Mouse (Mus musculus): ENCODE data around the gene Esr2. TPM values are rescaled to one million over a fixed set of nuclear protein-coding genes. Genes with fewer than 3 reads are reported as not detected.
"Not testable (repeated sequence)": the region's sequence is repeated elsewhere in the genome, so short reads cannot be mapped to it uniquely, and the experiment has no call there.

Gene Esr2
- 0.05 TPM in 1 of 2 replicates, not detected in the other for polyA plus RNA-seq (2015; fragmentation: Nextera tagmentation; extraction: Ambion mirVana)

- no peak for DNase-seq
- Histone ChIP-seq H3K9ac (no peak within 1 kb of the TSS), H3K27ac (no peak within 1 kb of the TSS), H3K9me3 (replicated peaks) (no peaks in the 10 kb centered on the region), H3K4me1 (replicated peaks) (peaks cover 6% of the 10 kb centered on the region; the same call in 1 of the 2 replicates), H3K4me2 (peak within 1 kb of the TSS; percentile 65), H3K27me3 (peaks cover 36% of the 10 kb centered on the region), H3K36me3 (no peaks in the 10 kb centered on the region), H3K4me3 (replicated peaks) (peak within 1 kb of the TSS; percentile 39)
- ATAC-seq (ENCODE audit: low read depth) = no peak
- WGBS (ENCODE audit: insufficient replicate concordance) = 2% methylated on average over 39 of the region's 39 CpGs
These were observed at the start of gene Esr2 for GRCm38 (mm10) chr12:76177000-76177863. TSS of gene Esr2 (minus strand) at chr12:76177259.

GRCm38 (mm10) chr12:76222104-76222503, 45.0 kb upstream of the Esr2 start:
- not testable (repeated sequence) for H3K27ac ChIP-seq
- 52% methylated on average over 2 of the region's 8 CpGs for WGBS (ENCODE audit: insufficient replicate concordance)

DNA sequence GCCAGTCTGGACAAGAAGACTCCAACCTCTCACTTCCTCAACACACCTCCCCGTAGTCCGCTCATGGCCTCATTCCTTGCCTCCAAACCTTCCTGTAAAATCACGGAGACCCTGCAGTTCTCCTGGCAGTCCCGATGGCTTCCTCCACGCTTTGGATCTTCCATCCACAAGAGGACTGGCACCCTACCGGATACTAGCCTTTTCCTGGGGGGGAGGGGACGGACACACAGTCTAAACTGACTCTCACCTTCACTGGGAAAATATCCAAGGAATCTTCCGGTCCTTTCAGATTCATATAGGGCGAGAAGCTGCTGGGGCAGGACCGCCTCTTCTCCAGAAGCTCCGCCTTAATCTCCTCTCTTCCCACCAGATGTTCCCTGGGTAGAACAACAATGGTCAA, 39.7 kb upstream of the Esr2 start:
- Histone ChIP-seq H3K9me3 (replicated peaks) (no peaks in the 10 kb centered on the region), H3K36me3 (no peaks in the 10 kb centered on the region), H3K4me3 (replicated peaks) (no peak overlapping the region), H3K27ac (no peak overlapping the region), H3K9ac (no peak overlapping the region), H3K4me2 (no peak overlapping the region), H3K4me1 (replicated peaks) (no peaks in the 10 kb centered on the region), H3K27me3 (no peaks in the 10 kb centered on the region)
- ATAC-seq (ENCODE audit: low read depth) = no peak
- WGBS (ENCODE audit: insufficient replicate concordance) = 50% methylated on average over 11 of the region's 11 CpGs
- no peak for DNase-seq

More at GRCm38 (mm10) chr12:76222104-76222503, 45.0 kb upstream of the Esr2 start:
- not testable (repeated sequence) for H3K4me3 ChIP-seq (replicated peaks); DNase-seq; H3K9ac ChIP-seq; H3K4me1 ChIP-seq (replicated peaks); ATAC-seq (ENCODE audit: low read depth); H3K4me2 ChIP-seq; H3K36me3 ChIP-seq; H3K9me3 ChIP-seq (replicated peaks); H3K27me3 ChIP-seq

DNA sequence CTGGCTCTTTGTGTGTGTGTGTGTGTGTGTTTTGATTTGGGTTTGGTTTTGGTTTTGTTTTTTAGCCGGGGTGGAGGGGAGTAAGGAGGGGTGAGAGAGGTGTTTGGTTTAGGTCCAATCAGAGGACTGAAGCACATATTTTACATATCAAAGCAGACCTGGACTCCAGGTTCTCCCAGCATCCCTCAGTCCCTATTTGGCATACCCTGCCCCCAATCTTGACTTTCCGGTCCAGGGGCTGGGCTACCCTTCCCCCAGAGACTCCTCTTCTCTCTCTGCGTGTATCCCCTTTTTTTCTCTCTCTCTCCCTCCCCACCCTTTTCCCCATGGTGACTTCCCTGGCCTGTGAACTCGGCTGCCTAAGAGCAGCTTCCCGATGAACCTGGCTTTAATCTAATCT, 38.1 kb upstream of the Esr2 start:
- Histone ChIP-seq H3K9me3 (replicated peaks) (no peaks in the 10 kb centered on the region), H3K27ac (no peak overlapping the region), H3K4me1 (replicated peaks) (no peaks in the 10 kb centered on the region), H3K27me3 (no peaks in the 10 kb centered on the region), H3K36me3 (no peaks in the 10 kb centered on the region), H3K4me3 (replicated peaks) (no peak overlapping the region), H3K9ac (no peak overlapping the region), H3K4me2 (no peak overlapping the region)
- DNase-seq (no peak), ATAC-seq (ENCODE audit: low read depth) (no peak)
- WGBS (ENCODE audit: insufficient replicate concordance) = 34% methylated on average over 5 of the region's 5 CpGs

DNA sequence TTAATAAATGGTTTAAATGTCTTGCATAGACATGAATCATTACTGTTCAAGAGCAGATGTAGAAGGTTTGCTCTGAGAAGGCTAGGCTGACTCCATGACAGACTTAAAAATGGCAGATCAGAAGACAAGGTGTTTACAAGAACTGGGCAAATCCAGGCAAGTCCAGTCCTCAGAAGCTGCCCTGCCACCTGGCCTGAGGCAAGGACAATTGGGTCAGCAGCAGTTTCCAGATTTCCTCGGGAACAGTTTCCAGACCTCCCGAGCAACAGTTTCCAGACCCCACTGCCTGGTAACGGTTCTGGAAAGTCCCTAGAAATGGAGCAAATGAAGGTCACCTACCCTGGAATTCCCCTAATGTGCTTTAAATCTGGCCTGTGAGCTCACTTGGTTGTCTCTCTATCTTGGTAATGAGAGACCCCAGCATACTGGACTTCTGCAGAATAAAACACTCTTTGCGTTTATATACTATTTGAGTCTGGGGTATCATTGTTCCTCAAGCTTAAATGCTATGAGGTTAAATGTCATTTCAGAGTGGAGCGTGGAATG, 32.4 kb upstream of the Esr2 start:
- WGBS (ENCODE audit: insufficient replicate concordance) = 76% methylated on average over 5 of the region's 5 CpGs
- no peak for ATAC-seq (ENCODE audit: low read depth)

GRCm38 (mm10) chr12:76200326-76200725, 23.3 kb upstream of the Esr2 start:
- Histone ChIP-seq H3K9me3 (replicated peaks) (no peaks in the 10 kb centered on the region), H3K27ac (no peak overlapping the region), H3K4me2 (no peak overlapping the region), H3K9ac (no peak overlapping the region), H3K4me3 (replicated peaks) (no peak overlapping the region), H3K36me3 (no peaks in the 10 kb centered on the region), H3K27me3 (peaks cover 6% of the 10 kb centered on the region), H3K4me1 (replicated peaks) (peaks cover 14% of the 10 kb centered on the region)
- WGBS (ENCODE audit: insufficient replicate concordance) = 51% methylated on average over 4 of the region's 4 CpGs
- DNase-seq (no peak), ATAC-seq (ENCODE audit: low read depth) (no peak)

More for the DNA sequence above, 32.4 kb upstream of the Esr2 start:
- no peaks in the 10 kb centered on the region for H3K27me3 ChIP-seq
- no peak overlapping the region for H3K9ac ChIP-seq
- H3K4me2 ChIP-seq = no peak overlapping the region
- no peak for DNase-seq
- no peaks in the 10 kb centered on the region for H3K9me3 ChIP-seq (replicated peaks)
- H3K36me3 ChIP-seq = no peaks in the 10 kb centered on the region
- H3K4me1 ChIP-seq (replicated peaks) = no peaks in the 10 kb centered on the region
- H3K4me3 ChIP-seq (replicated peaks) = no peak overlapping the region
- no peak overlapping the region for H3K27ac ChIP-seq

GRCm38 (mm10) chr12:76197071-76197470, 20.0 kb upstream of the Esr2 start:
- no peak overlapping the region for H3K9ac ChIP-seq
- no peak overlapping the region for H3K4me3 ChIP-seq (replicated peaks)
- no peak for ATAC-seq (ENCODE audit: low read depth)
- peak overlapping the region; percentile 75; the same call in 1 of the 2 replicates for H3K4me2 ChIP-seq
- no peaks in the 10 kb centered on the region for H3K9me3 ChIP-seq (replicated peaks)
- no peak overlapping the region for H3K27ac ChIP-seq
- WGBS (ENCODE audit: insufficient replicate concordance) = 39% methylated on average over 8 of the region's 8 CpGs
- DNase-seq = no peak
- H3K4me1 ChIP-seq (replicated peaks) = peaks cover 14% of the 10 kb centered on the region
- H3K27me3 ChIP-seq = peaks cover 9% of the 10 kb centered on the region
- no peaks in the 10 kb centered on the region for H3K36me3 ChIP-seq

DNA sequence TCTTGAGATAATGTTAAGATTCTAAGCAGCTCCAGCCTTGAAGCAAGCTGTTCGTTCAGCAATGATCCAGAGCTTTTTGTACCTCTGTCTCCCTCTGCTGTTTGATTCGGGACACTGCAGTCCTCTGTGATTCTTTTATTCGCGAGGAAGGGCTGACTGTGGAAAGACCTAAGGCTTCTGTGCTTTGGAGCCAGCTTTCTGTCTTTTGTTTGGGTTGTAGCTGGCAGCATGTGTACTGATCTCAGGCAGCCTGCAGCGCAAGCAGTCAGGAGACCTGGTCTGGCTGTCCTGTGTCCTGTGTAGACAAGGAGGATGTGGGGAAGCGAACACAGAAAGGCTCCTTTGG, 19.6 kb upstream of the Esr2 start:
- H3K36me3 ChIP-seq = no peaks in the 10 kb centered on the region
- H3K4me3 ChIP-seq (replicated peaks) = peak overlapping the region; percentile 43
- WGBS (ENCODE audit: insufficient replicate concordance) = 9% methylated on average over 6 of the region's 6 CpGs
- peak overlapping the region; percentile 75 for H3K4me2 ChIP-seq
- H3K9me3 ChIP-seq (replicated peaks) = no peaks in the 10 kb centered on the region
- H3K27me3 ChIP-seq = peaks cover 9% of the 10 kb centered on the region
- H3K27ac ChIP-seq = no peak overlapping the region
- peak; percentile 48 for DNase-seq
- peaks cover 14% of the 10 kb centered on the region for H3K4me1 ChIP-seq (replicated peaks)
- ATAC-seq (ENCODE audit: low read depth) = peak; percentile 43
- no peak overlapping the region for H3K9ac ChIP-seq

DNA sequence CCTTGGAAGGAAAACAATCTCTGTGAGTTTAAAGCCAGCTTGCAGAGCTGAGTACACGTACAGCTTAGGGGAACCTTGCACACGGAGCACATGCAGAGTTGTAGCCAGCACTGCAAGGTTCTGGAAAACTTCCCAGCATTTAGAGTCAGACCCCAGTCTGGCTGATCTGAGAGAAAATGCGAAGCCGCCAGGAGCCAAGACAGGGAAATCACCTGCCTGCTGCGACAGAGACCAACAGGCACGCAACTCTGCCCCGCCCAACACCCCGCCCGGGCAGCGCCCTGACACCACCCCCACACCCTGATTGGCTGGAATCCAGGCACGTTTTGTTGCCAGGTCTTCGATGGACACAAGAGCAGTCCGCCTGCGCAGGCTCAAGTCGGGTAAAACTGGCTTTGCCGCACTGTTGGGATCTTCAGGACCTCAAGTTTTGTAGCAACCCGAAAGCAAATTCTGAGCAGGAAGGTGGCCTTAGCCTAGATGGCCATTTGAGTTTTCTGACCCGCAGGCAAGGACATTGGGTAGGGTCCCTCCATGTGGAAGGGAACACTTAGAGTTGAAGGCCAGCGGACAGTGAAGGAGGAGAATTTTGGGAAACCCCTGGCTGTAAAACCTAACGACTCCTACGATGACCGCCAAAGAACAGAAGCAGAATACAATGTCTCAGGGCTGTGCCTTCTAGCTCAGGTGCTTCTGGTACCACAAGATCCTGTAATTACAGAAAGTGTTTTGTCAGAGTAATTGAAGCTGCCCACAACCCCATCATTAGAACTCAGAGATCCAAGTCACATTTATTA, 19.1 kb upstream of the Esr2 start:
- DNase-seq = peak; percentile 76
- peaks cover 14% of the 10 kb centered on the region for H3K4me1 ChIP-seq (replicated peaks)
- WGBS (ENCODE audit: insufficient replicate concordance) = 2% methylated on average over 22 of the region's 22 CpGs
- H3K27me3 ChIP-seq = peaks cover 9% of the 10 kb centered on the region
- H3K4me3 ChIP-seq (replicated peaks) = peak overlapping the region; percentile 43
- peak; percentile 90 for ATAC-seq (ENCODE audit: low read depth)
- H3K9me3 ChIP-seq (replicated peaks) = no peaks in the 10 kb centered on the region
- no peaks in the 10 kb centered on the region for H3K36me3 ChIP-seq
- H3K4me2 ChIP-seq = peak overlapping the region; percentile 75
- H3K9ac ChIP-seq = peak overlapping the region; percentile 33; the same call in 1 of the 2 replicates
- 0 out of 2 replicates have a peak overlapping the region, but pooled peaks have one; percentile 14 for H3K27ac ChIP-seq

- no peaks in the 10 kb centered on the region for H3K36me3 ChIP-seq
- H3K9me3 ChIP-seq (replicated peaks) = no peaks in the 10 kb centered on the region
- whole genome bisulfite sequencing (ENCODE audit: insufficient replicate concordance) = 31% methylated on average over 3 of the region's 3 CpGs
- H3K4me1 ChIP-seq (replicated peaks) = peaks cover 14% of the 10 kb centered on the region
- H3K4me3 ChIP-seq (replicated peaks) = no peak overlapping the region
- ATAC-seq (ENCODE audit: low read depth) (no peak), DNase-seq (no peak)
- no peak overlapping the region for H3K9ac ChIP-seq
- H3K4me2 ChIP-seq = no peak overlapping the region
- no peak overlapping the region for H3K27ac ChIP-seq
- H3K27me3 ChIP-seq = peaks cover 9% of the 10 kb centered on the region
These were observed 17.5 kb upstream of the Esr2 start for GRCm38 (mm10) chr12:76194526-76194925.

- ATAC-seq (ENCODE audit: low read depth) = no peak
- 0 out of 2 replicates have a peak, but pooled peaks cover 2% of the 10 kb centered on the region for H3K27me3 ChIP-seq
- WGBS (ENCODE audit: insufficient replicate concordance) = 30% methylated on average over 11 of the region's 11 CpGs
- H3K4me3 ChIP-seq (replicated peaks) = no peak overlapping the region
- H3K4me1 ChIP-seq (replicated peaks) = peaks cover 5% of the 10 kb centered on the region
- no peak for DNase-seq
- no peak overlapping the region for H3K9ac ChIP-seq
- H3K36me3 ChIP-seq = no peaks in the 10 kb centered on the region
- no peak overlapping the region for H3K4me2 ChIP-seq
- H3K27ac ChIP-seq = no peak overlapping the region
- H3K9me3 ChIP-seq (replicated peaks) = no peaks in the 10 kb centered on the region
These were observed 13.9 kb upstream of the Esr2 start for GRCm38 (mm10) chr12:76190940-76191339.

All from liver, embryonic 13.5 days (tissue).